Mouse (Mus musculus): ENCODE data around the gene Arhgef28. TPM values are rescaled to one million over a fixed set of nuclear protein-coding genes. Genes with fewer than 3 reads are reported as not detected.

The Arhgef28 gene
- polyA plus RNA-seq, 1 experiment = 1.1 TPM

GRCm38 (mm10) chr13:97893031-97893825 lies 313.0 kb downstream of the Arhgef28 start:
- Histone ChIP-seq H3K27me3 (ENCODE audit: control insufficient read depth, insufficient read depth, insufficient read length) (no peaks in the 10 kb centered on the region), H3ac (ENCODE audit: control insufficient read depth, insufficient read length, low read depth) (no peak overlapping the region), H3K79me3 (ENCODE audit: low read depth) (no peaks in the 10 kb centered on the region), H3K4me3 (ENCODE audit: insufficient read depth, poor library complexity, severe bottlenecking) (no peak overlapping the region), H3K79me2 (ENCODE audit: control insufficient read depth, insufficient read depth) (no peaks in the 10 kb centered on the region), H3K36me3 (ENCODE audit: control insufficient read depth, insufficient read depth) (no peaks in the 10 kb centered on the region)
- TF ChIP-seq MYOG (IDR thresholded peaks at IDR 0.05; ENCODE audit: control insufficient read depth, extremely low read depth, insufficient read length) = no peak
- no peak for TF ChIP-seq CEBPB (IDR thresholded peaks at IDR 0.05; ENCODE audit: low read depth)
- TF ChIP-seq CTCF (IDR thresholded peaks at IDR 0.05; ENCODE audit: control insufficient read depth, insufficient read depth, insufficient read length) = no peak
- no peak for TF ChIP-seq FOSL1 (IDR thresholded peaks at IDR 0.05; ENCODE audit: insufficient read depth, low read length, poor library complexity, severe bottlenecking)
- no peak for TF ChIP-seq MAX (IDR thresholded peaks at IDR 0.05)
- TF ChIP-seq MYOD1 (IDR thresholded peaks at IDR 0.05; ENCODE audit: control insufficient read depth, insufficient read length, low read depth) = no peak
- TF ChIP-seq USF1 (IDR thresholded peaks at IDR 0.05; ENCODE audit: low read depth) = no peak

- Histone ChIP-seq H3K4me3 (ENCODE audit: insufficient read depth, poor library complexity, severe bottlenecking) (no peak overlapping the region), H3ac (ENCODE audit: control insufficient read depth, insufficient read length, low read depth) (no peak overlapping the region), H3K79me3 (ENCODE audit: low read depth) (no peaks in the 10 kb centered on the region), H3K36me3 (ENCODE audit: control insufficient read depth, insufficient read depth) (no peaks in the 10 kb centered on the region), H3K79me2 (ENCODE audit: control insufficient read depth, insufficient read depth) (no peaks in the 10 kb centered on the region), H3K27me3 (ENCODE audit: control insufficient read depth, insufficient read depth, insufficient read length) (no peaks in the 10 kb centered on the region)
- no peak for TF ChIP-seq USF1 (IDR thresholded peaks at IDR 0.05; ENCODE audit: low read depth)
- TF ChIP-seq MAX (IDR thresholded peaks at IDR 0.05) = no peak
- no peak for TF ChIP-seq MYOG (IDR thresholded peaks at IDR 0.05; ENCODE audit: control insufficient read depth, extremely low read depth, insufficient read length)
- no peak for TF ChIP-seq CTCF (IDR thresholded peaks at IDR 0.05; ENCODE audit: control insufficient read depth, insufficient read depth, insufficient read length)
- TF ChIP-seq FOSL1 (IDR thresholded peaks at IDR 0.05; ENCODE audit: insufficient read depth, low read length, poor library complexity, severe bottlenecking) = no peak
- no peak for TF ChIP-seq CEBPB (IDR thresholded peaks at IDR 0.05; ENCODE audit: low read depth)
- no peak for TF ChIP-seq MYOD1 (IDR thresholded peaks at IDR 0.05; ENCODE audit: control insufficient read depth, insufficient read length, low read depth)
These were observed 314.0 kb downstream of the Arhgef28 start for GRCm38 (mm10) chr13:97892089-97892884.

GRCm38 (mm10) chr13:97888046-97888445 lies 318.2 kb downstream of the Arhgef28 start:
- H3K79me2 ChIP-seq (ENCODE audit: control insufficient read depth, insufficient read depth) = no peaks in the 10 kb centered on the region
- H3ac ChIP-seq (ENCODE audit: control insufficient read depth, insufficient read length, low read depth) = no peak overlapping the region
- no peaks in the 10 kb centered on the region for H3K27me3 ChIP-seq (ENCODE audit: control insufficient read depth, insufficient read depth, insufficient read length)
- no peak for TF ChIP-seq MAX (IDR thresholded peaks at IDR 0.05)
- TF ChIP-seq MYOD1 (IDR thresholded peaks at IDR 0.05; ENCODE audit: control insufficient read depth, insufficient read length, low read depth) = no peak
- no peak for TF ChIP-seq CTCF (IDR thresholded peaks at IDR 0.05; ENCODE audit: control insufficient read depth, insufficient read depth, insufficient read length)
- TF ChIP-seq FOSL1 (IDR thresholded peaks at IDR 0.05; ENCODE audit: insufficient read depth, low read length, poor library complexity, severe bottlenecking) = no peak
- TF ChIP-seq MYOG (IDR thresholded peaks at IDR 0.05; ENCODE audit: control insufficient read depth, extremely low read depth, insufficient read length) = no peak
- TF ChIP-seq CEBPB (IDR thresholded peaks at IDR 0.05; ENCODE audit: low read depth) = no peak
- no peak for TF ChIP-seq USF1 (IDR thresholded peaks at IDR 0.05; ENCODE audit: low read depth)
- H3K79me3 ChIP-seq (ENCODE audit: low read depth) = no peaks in the 10 kb centered on the region
- H3K36me3 ChIP-seq (ENCODE audit: control insufficient read depth, insufficient read depth) = no peaks in the 10 kb centered on the region
- no peak overlapping the region for H3K4me3 ChIP-seq (ENCODE audit: insufficient read depth, poor library complexity, severe bottlenecking)

GRCm38 (mm10) chr13:97887558-97887957 lies 318.7 kb downstream of the Arhgef28 start:
- Histone ChIP-seq H3ac (ENCODE audit: control insufficient read depth, insufficient read length, low read depth) (no peak overlapping the region), H3K36me3 (ENCODE audit: control insufficient read depth, insufficient read depth) (no peaks in the 10 kb centered on the region), H3K79me3 (ENCODE audit: low read depth) (no peaks in the 10 kb centered on the region), H3K27me3 (ENCODE audit: control insufficient read depth, insufficient read depth, insufficient read length) (no peaks in the 10 kb centered on the region), H3K79me2 (ENCODE audit: control insufficient read depth, insufficient read depth) (no peaks in the 10 kb centered on the region), H3K4me3 (ENCODE audit: insufficient read depth, poor library complexity, severe bottlenecking) (no peak overlapping the region)
- no peak for TF ChIP-seq MAX (IDR thresholded peaks at IDR 0.05)

GRCm38 (mm10) chr13:97883629-97884028 lies 322.6 kb downstream of the Arhgef28 start:
- no peak overlapping the region for H3ac ChIP-seq (ENCODE audit: control insufficient read depth, insufficient read length, low read depth)
- no peaks in the 10 kb centered on the region for H3K79me2 ChIP-seq (ENCODE audit: control insufficient read depth, insufficient read depth)
- no peaks in the 10 kb centered on the region for H3K27me3 ChIP-seq (ENCODE audit: control insufficient read depth, insufficient read depth, insufficient read length)
- no peak overlapping the region for H3K4me3 ChIP-seq (ENCODE audit: insufficient read depth, poor library complexity, severe bottlenecking)
- H3K79me3 ChIP-seq (ENCODE audit: low read depth) = no peaks in the 10 kb centered on the region
- no peaks in the 10 kb centered on the region for H3K36me3 ChIP-seq (ENCODE audit: control insufficient read depth, insufficient read depth)
- TF ChIP-seq MYOG (IDR thresholded peaks at IDR 0.05; ENCODE audit: control insufficient read depth, extremely low read depth, insufficient read length) = no peak
- no peak for TF ChIP-seq MYOD1 (IDR thresholded peaks at IDR 0.05; ENCODE audit: control insufficient read depth, insufficient read length, low read depth)
- no peak for TF ChIP-seq USF1 (IDR thresholded peaks at IDR 0.05; ENCODE audit: low read depth)
- no peak for TF ChIP-seq MAX (IDR thresholded peaks at IDR 0.05)
- no peak for TF ChIP-seq FOSL1 (IDR thresholded peaks at IDR 0.05; ENCODE audit: insufficient read depth, low read length, poor library complexity, severe bottlenecking)
- TF ChIP-seq CEBPB (IDR thresholded peaks at IDR 0.05; ENCODE audit: low read depth) = no peak
- TF ChIP-seq CTCF (IDR thresholded peaks at IDR 0.05; ENCODE audit: control insufficient read depth, insufficient read depth, insufficient read length) = no peak

All from C2C12 (cell line).